Mouse (Mus musculus) activated CD4-positive, CD25-positive, alpha-beta regulatory T cell, adult 4 months (primary cell): ENCODE data around the gene Plac9a. TPM values are rescaled to one million over a fixed set of nuclear protein-coding genes. Genes with fewer than 3 reads are reported as not detected.
A peak's percentile ranks its signal among the peaks of the same experiment; 100 is the strongest.
"Not testable (repeated sequence)": the region's sequence is repeated elsewhere in the genome, so short reads cannot be mapped to it uniquely, and the experiment has no call there.

Experiments
- ATAC-seq: one replicate; pipeline ENCODE4 v1.8.0; 2017
- polyA plus RNA-seq, 2 experiments: library from polyadenylated mRNA; unstranded; fragments of 100-300 nt; shearing (Covaris generic); gene quantifications; one replicate each; pipeline ENCODE4 v1.2.1; 2017

Gene Plac9a
- polyA plus RNA-seq, 2 experiments from 2014 or later, result not detected

DNA sequence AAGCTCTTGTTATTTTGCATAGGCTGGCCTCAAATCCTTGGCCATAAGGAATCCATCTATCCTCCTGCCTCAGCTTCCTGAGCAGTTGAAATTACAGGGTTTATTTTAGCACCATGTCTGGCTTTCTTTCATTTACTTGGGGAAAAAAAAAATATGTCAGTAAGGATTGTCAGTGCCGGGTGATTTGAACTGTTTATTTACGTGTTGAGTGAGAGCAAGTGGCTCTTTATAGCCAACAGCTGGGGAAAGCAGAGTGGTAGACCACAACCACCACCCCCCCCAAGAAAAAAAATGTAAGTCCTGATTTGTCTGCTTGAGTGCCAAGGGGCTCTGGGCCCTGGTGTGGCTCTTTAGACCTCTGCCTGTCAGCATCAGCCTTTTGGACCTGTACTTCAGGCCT lies 39.2 kb downstream of the Plac9a start:
- ATAC-seq, result no peak

DNA sequence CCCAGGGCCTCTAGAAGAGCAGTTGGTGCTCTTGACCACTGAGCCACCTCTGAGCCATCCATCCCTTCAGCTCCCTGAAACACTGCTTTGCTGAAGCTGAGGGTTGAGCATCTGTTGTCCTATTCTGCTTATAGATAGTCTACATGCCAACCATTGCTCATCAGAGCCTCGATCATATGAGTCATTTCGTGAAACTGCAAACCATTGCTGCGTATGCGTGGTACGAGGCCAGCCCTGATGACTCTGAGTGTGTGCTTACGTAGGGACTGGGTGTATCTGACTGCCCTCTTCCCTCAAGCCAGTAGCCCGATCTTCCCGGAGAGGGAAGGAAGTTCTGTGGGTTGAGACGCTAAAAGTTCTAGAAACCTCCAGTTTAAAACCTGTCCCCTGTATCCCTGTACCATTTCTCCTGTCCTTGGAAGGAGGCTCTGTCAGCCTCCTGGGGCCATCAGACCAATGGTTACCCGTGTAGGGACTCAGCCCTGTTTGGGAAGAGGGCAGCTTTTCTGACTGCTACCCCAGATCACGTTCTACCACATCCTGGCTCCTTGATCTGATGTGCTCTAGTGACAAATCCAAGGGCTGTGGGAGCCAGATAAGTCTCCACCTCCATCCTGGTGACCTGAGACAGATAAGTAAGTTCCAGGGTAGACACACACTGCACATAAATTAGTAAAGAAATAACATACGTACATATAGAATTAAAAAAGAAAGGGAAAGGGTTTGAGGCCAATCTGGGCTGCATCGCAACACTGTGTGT lies 40.9 kb downstream of the Plac9a start:
- ATAC-seq, result peak; percentile 63

- peak; percentile 55 for ATAC-seq
Observed at GRCm38 (mm10) chr14:25857940-25858339, 45.0 kb downstream of the Plac9a start.

- ATAC-seq, result no peak
Observed at GRCm38 (mm10) chr14:25857168-25857621, 45.7 kb downstream of the Plac9a start.

DNA sequence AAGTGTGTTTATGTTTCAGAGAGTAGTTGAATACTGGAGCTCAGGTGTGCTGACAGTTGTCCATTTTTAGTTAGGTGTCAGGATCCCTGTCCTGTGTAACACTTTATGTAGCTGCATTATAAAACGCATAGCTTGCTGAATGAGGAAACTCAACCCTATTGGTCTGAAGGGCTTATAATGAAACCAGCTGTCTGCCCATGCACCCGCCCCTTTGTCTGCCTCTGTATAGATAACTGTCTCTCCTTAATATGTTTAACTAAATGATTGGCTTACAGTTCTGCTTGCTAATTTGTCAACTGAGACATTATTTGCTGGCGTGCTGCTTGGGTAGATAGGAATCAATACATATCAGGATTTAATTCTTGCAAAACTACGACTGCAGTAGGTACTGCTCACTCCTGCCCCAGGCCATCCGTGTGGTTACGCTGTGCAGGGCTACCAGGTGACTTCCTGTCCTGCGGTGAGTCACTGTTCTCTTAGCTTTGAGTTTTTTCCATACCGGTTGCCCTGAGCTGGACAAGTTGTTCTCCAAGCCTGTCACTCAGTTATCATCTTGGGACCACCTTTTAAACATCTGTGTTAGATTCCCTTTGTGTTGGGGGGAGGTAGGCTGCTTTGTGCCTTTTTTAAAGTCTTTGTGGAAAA lies 47.5 kb downstream of the Plac9a start:
- ATAC-seq, result peak; percentile 74

DNA sequence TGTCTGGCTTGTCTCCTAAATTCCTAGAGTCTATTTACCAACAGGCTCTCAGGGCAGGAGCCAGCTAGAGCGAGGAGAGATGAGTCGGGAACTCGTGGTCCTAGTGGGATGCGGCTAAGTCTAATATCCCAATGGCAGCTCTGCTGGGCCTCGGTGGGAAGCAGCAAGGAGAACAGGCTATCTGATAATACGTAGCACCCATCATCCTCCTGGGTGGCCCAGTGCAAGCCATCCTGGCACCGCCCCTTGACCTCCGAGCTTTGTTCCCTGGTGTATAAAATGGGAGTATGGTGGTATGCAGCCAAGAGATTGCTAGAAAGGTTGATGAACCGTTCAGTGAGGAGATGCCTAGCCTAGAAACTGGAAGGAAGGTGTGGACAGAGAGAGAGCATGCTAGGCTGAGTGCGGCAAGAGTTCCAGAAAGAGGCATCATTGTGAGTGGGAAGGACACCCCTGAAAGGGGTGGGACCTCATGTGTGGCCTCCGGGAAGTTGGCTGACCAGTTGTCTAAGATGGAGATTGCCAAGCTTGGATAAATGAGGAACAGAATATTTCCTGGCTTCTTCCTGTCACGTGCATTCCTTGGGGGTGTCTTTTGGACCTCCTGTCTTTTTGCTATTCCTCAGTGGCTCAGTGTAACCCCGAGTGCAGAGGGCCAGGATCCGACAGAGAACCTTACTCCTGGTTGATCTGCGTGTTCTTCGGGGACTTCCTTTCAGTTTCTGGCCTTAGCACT lies 49.0 kb downstream of the Plac9a start:
- ATAC-seq, result no peak

DNA sequence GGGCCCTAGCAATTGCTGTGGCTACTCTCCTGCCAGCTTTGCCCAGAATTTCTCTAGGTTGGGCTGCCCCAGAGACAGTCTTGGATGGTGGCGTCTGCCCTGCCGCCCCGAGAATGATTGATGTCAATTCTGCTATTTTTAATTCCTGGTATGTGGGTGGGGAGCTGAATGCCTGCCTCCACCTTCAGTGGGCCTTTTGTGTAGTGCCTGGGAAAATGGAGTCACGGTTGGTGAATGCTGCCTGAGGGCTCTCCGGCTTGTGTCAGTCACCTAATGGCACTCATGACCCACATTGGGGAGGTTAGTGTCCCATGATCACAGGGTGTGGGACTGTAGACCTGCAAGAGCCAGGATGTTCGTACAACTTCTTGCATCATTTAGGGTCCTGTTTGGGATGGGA lies 49.6 kb downstream of the Plac9a start:
- ATAC-seq, result no peak

- ATAC-seq, result no peak
Observed at GRCm38 (mm10) chr14:25852121-25852561, 50.8 kb downstream of the Plac9a start.

GRCm38 (mm10) chr14:25851189-25851588 lies 51.7 kb downstream of the Plac9a start:
- no peak for ATAC-seq

DNA sequence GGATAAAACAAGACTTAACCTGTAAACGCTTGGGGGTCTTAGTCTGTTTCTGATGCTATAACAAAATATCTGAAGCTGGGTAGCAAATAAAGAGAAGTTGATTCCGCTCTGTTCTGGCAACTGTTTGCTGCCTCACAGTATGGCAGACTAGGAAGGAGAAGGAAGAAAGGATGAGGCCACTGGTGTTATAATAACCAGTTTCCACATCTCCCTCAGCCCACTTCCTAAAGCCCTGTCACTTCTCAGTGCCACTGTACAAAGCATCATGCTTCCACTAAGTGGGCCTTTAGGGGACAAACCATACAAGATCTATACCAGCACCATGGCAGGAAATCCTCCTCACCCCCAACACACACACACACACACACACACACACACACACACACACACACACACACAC lies 52.5 kb downstream of the Plac9a start:
- ATAC-seq, result no peak

GRCm38 (mm10) chr14:25848708-25849107 lies 54.2 kb downstream of the Plac9a start:
- not testable (repeated sequence) for ATAC-seq

- ATAC-seq, result no peak
Observed at GRCm38 (mm10) chr14:25848237-25848636, 54.7 kb downstream of the Plac9a start.

- ATAC-seq, result no peak
Observed at GRCm38 (mm10) chr14:25847660-25848059, 55.2 kb downstream of the Plac9a start.

- ATAC-seq, result no peak
Observed at GRCm38 (mm10) chr14:25846516-25846915, 56.4 kb downstream of the Plac9a start.

- no peak for ATAC-seq
Observed at GRCm38 (mm10) chr14:25845832-25846383, 57.0 kb downstream of the Plac9a start.

DNA sequence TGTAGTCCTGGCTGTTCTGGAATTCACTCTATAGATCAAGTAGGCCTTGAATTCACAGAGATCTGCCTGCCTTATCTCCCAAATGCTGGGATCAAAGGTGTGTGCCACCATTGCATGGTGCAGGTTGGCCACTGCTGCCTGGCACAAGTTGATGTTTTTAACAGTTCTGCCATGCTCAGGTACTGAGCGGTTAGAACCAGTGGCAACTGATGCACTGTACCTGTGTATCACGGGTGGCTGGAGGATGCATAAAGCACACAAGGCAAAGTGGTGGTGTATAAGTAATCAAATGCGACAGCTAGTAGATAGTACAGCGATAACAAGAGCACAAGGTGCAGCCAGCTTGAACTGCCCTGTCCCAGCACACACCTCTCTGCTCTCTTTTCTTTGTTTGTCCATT lies 58.5 kb downstream of the Plac9a start:
- ATAC-seq, result no peak

DNA sequence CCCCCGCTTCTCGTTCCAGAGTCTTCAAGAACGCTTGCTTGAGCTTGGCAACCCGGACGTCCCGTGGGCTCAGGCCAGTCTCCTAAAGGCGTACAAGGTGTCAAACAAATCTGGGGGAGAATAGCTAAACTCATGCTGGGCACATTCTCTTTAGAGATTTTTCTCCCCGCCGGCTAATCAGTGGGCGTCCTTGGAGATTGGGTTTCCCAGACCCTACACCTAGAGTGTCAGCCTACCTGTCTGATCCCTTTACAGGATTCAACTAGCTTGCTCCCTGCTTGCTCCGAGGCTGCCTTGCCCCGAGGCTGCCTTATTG lies 60.3 kb downstream of the Plac9a start:
- ATAC-seq, result peak; percentile 18

DNA sequence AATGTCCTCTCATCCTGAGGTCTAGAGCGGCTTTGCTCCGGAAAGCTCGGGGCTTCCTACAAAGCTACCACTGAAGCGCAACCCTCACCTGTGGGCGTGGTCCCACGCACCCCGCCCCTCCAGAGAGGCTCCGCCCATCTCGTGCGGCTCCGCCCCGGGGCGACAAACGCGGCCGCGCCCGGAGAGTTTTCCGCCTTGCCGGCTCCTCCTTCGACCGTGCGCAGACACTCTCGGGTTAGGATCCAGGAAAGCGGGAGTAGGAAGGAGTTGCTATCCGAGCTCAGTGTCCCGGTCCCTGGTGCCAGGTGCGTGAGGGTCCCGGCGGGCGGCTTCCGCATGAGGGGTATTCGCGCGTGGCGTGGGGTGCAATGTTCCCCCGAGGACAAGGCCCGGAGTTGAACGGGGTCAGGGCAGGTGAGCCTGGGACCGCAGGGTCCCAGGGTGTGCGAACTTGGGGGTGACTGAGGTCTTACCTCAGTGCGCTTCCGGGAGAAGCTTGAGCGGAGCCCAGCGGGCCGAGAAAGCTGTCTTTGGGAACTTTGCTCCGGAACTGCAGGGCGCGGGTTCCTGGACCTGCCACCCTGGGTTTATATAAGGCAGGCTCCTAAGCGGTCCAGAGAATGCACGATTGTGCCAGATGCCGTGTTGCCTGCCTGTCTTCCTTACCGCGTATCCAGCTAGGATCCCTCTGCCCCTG lies 60.8 kb downstream of the Plac9a start, which contains the start of gene Anxa11:
Anxa11 (plus strand) TSS at position 166 of the 697 bp plus-strand sequence.
- peak; percentile 94 for ATAC-seq

GRCm38 (mm10) chr14:25841579-25841978 lies 61.3 kb downstream of the Plac9a start:
- peak; percentile 4 for ATAC-seq

- no peak for ATAC-seq
Observed at GRCm38 (mm10) chr14:25840961-25841360, 61.9 kb downstream of the Plac9a start.

GRCm38 (mm10) chr14:25839791-25840190 lies 63.1 kb downstream of the Plac9a start:
- no peak for ATAC-seq

- ATAC-seq, result no peak
Observed at GRCm38 (mm10) chr14:25838411-25838810, 64.5 kb downstream of the Plac9a start.
